ENCODE assay signal across 8 mouse cellular contexts in genomic region chr19:55244791-55245231, GRCm38 (mm10). TPM values are rescaled to one million over a fixed set of nuclear protein-coding genes. Genes with fewer than 3 reads are reported as not detected.
DNase-seq lines count a peak whose midpoint lies in the region; ATAC-seq and TF ChIP-seq lines count a peak whose summit lies in the region.

No protein-coding gene starts in this region.

- peak; percentile 7 to 35 for DNase-seq in spleen, postnatal 36 days (ENCODE audit: low spot score in 2 of 2)
- no peak for DNase-seq in spleen, adult 12 weeks (ENCODE audit: low spot score)
- DNase-seq in embryo, embryonic 9.5 days (ENCODE audit: extremely low spot score) = peak; percentile 39
- DNase-seq in kidney, postnatal 36 days = peak; percentile 76 to 82
- DNase-seq in lung, adult 2 months = peak; percentile 52
- no peak for DNase-seq in spleen, postnatal 4 days (ENCODE audit: low spot score in 2 of 2)

- TF ChIP-seq CTCF in lung, adult 2 months (IDR thresholded peaks at IDR 0.05; ENCODE audit: insufficient read depth, low read length) = peak; percentile 68; the same call in 1 of the 2 replicates

- H3K27ac ChIP-seq in heart, embryonic 16.5 days (ENCODE audit: low read length) = peak overlapping the region; percentile 73
- peak overlapping the region; percentile 40; the same call in 1 of the 2 replicates for H3K27ac ChIP-seq in stomach, embryonic 15.5 days

- H3K4me2 ChIP-seq in heart, embryonic 16.5 days (ENCODE audit: low read depth, low read length) = no peak overlapping the region
- no peak overlapping the region for H3K4me2 ChIP-seq in stomach, embryonic 15.5 days

- WGBS in heart, embryonic 16.5 days = 12% methylated on average over 7 of the region's 7 CpGs
- 12% methylated on average over 7 of the region's 7 CpGs for WGBS in lung, adult 2 months
- WGBS in stomach, embryonic 15.5 days = 21% methylated on average over 7 of the region's 7 CpGs

- no peak overlapping the region for H3K9ac ChIP-seq in heart, embryonic 16.5 days (ENCODE audit: low read length)
- H3K9ac ChIP-seq in stomach, embryonic 15.5 days = no peak overlapping the region

- no peaks in the 10 kb centered on the region for H3K36me3 ChIP-seq in heart, embryonic 16.5 days (ENCODE audit: control insufficient read depth, insufficient read depth)
- H3K36me3 ChIP-seq in stomach, embryonic 15.5 days = no peaks in the 10 kb centered on the region

- TF ChIP-seq POLR2A in lung, adult 2 months (IDR thresholded peaks at IDR 0.05; ENCODE audit: borderline replicate concordance, extremely low read depth, low read depth, low read length) = peak; percentile 40; the same call in 1 of the 2 replicates

- peaks cover 12% of the 10 kb centered on the region for H3K4me1 ChIP-seq in heart, embryonic 16.5 days (ENCODE audit: control insufficient read depth, insufficient read depth, low read length)
- peaks cover 7% of the 10 kb centered on the region; the same call in 1 of the 2 replicates for H3K4me1 ChIP-seq in lung, adult 2 months (ENCODE audit: control insufficient read depth, insufficient read depth, low read length)
- H3K4me1 ChIP-seq in stomach, embryonic 15.5 days = 0 out of 2 replicates have a peak, but pooled peaks cover 3% of the 10 kb centered on the region

- H3K9me3 ChIP-seq in heart, embryonic 16.5 days (replicated peaks; ENCODE audit: control insufficient read depth, low read length) = no peaks in the 10 kb centered on the region
- H3K9me3 ChIP-seq in stomach, embryonic 15.5 days = no peaks in the 10 kb centered on the region

- no peak overlapping the region for H3K4me3 ChIP-seq in heart, embryonic 16.5 days (ENCODE audit: low read length)
- H3K4me3 ChIP-seq in lung, adult 2 months (replicated peaks; ENCODE audit: extremely low read depth, low read depth, low read length) = no peak overlapping the region
- no peak overlapping the region for H3K4me3 ChIP-seq in stomach, embryonic 15.5 days (replicated peaks)

- no peaks in the 10 kb centered on the region for H3K27me3 ChIP-seq in heart, embryonic 16.5 days (ENCODE audit: control insufficient read depth, insufficient read depth, low read length)
- H3K27me3 ChIP-seq in stomach, embryonic 15.5 days (replicated peaks) = no peaks in the 10 kb centered on the region

- ATAC-seq in heart, embryonic 16.5 days (replicated peaks; ENCODE audit: extremely low read depth, insufficient read depth, low FRiP score) = peak; percentile 91
- ATAC-seq in stomach, embryonic 15.5 days (ENCODE audit: insufficient read depth, low FRiP score, low read depth) = peak; percentile 79

RNA-seq across cellular contexts. Expression of gene Gucy2g, which starts 3.8 kb away (rescaled TPM):
- polyA plus RNA-seq in heart, embryonic 16.5 days (2015; fragmentation: Nextera tagmentation; extraction: Ambion mirVana) = not detected in 2 replicates
- polyA plus RNA-seq in lung, adult 2 months (2012; rRNA removed) = 0.32 TPM in 2 replicates
- polyA plus RNA-seq in stomach, embryonic 15.5 days (2015; fragmentation: Nextera tagmentation; extraction: Ambion mirVana) = 0.05 and 0.08 TPM in 2 replicates

RNA-seq across cellular contexts. Expression of gene Acsl5, which starts 6.9 kb away (rescaled TPM):
- 34.1 and 37.0 TPM in 2 replicates for polyA plus RNA-seq in heart, embryonic 16.5 days (2015; fragmentation: Nextera tagmentation; extraction: Ambion mirVana)
- 34.4 and 53.2 TPM in 2 replicates for polyA plus RNA-seq in lung, adult 2 months (2012; rRNA removed)
- polyA plus RNA-seq in stomach, embryonic 15.5 days (2015; fragmentation: Nextera tagmentation; extraction: Ambion mirVana) = 115 and 116 TPM in 2 replicates

Comparison
In these comparisons a context has a peak if more than half of its experiments do, and no peak if none do; other contexts are left out.
1. DNase-seq: peak in spleen, postnatal 36 days (2 of 2), embryo, embryonic 9.5 days (single experiment), kidney, postnatal 36 days (2 of 2) and lung, adult 2 months (single experiment); none in spleen, adult 12 weeks (single experiment) and spleen, postnatal 4 days (0 of 2).